Mouse (Mus musculus) heart, embryonic 14.5 days (tissue): ENCODE results near the gene Olfr221. TPM values are rescaled to one million over a fixed set of nuclear protein-coding genes. Genes with fewer than 3 reads are reported as not detected.

Experiments
- ATAC-seq: fragments of 200-750 bp; cut with Nextera tagmentation; 2 replicates; pipeline ENCODE4 v1.8.0; 2017; ENCODE audit warnings: low read depth, moderate TSS enrichment; ENCODE audit not compliant: insufficient number of reproducible peaks, insufficient read depth, low FRiP score
- H3K27ac ChIP-seq, 2 experiments: fragments of 200-500 bp in 1 of 2; fragments of 300-500 bp in 1 of 2; sonication (generic) in 1 of 2; replicated peaks in 1 of 2; 2 replicates each; pipeline ENCODE4 v1.5.1; 2012 to 2014; ENCODE audit warnings: low read depth in 2 of 2, low read length in 2 of 2, control low read depth in 1 of 2, mild to moderate bottlenecking in 1 of 2, mixed read lengths in 1 of 2; ENCODE audit not compliant: control insufficient read depth in 1 of 2, insufficient read depth in 1 of 2
- H3K27me3 ChIP-seq: fragments of 300-500 bp; sonication (generic); 2 replicates; pipeline ENCODE4 v1.6.1; 2014; ENCODE audit warnings: mild to moderate bottlenecking, low read length, control low read depth; ENCODE audit not compliant: control insufficient read depth, insufficient read depth
- H3K36me3 ChIP-seq: fragments of 300-500 bp; sonication (generic); 2 replicates; pipeline ENCODE4 v1.6.1; 2014; ENCODE audit warnings: mild to moderate bottlenecking, control low read depth, low read length, mixed read lengths; ENCODE audit not compliant: control insufficient read depth, insufficient read depth
- H3K4me1 ChIP-seq, 2 experiments: fragments of 200-500 bp in 1 of 2; fragments of 300-500 bp in 1 of 2; sonication (generic) in 1 of 2; 2 replicates each; pipeline ENCODE4 v1.6.1; 2012 to 2014; ENCODE audit warnings: low read length in 2 of 2, control low read depth in 1 of 2, mixed read lengths in 1 of 2; ENCODE audit not compliant: control insufficient read depth in 2 of 2, insufficient read depth in 2 of 2
- H3K4me2 ChIP-seq: fragments of 300-500 bp; sonication (generic); 2 replicates; pipeline ENCODE4 v1.6.1; 2014; ENCODE audit warnings: mild to moderate bottlenecking, low read length
- H3K4me3 ChIP-seq, 2 experiments: fragments of 200-500 bp in 1 of 2; fragments of 300-500 bp in 1 of 2; sonication (generic) in 1 of 2; 2 replicates each; pipeline ENCODE4 v1.5.1; 2012 to 2014; ENCODE audit warnings: low read length in 2 of 2, mild to moderate bottlenecking in 2 of 2, control low read depth in 1 of 2, low read depth in 1 of 2, moderate library complexity in 1 of 2; ENCODE audit not compliant: control insufficient read depth in 1 of 2, insufficient read depth in 1 of 2
- H3K9ac ChIP-seq: fragments of 300-500 bp; sonication (generic); 2 replicates; pipeline ENCODE4 v1.6.1; 2014; ENCODE audit warnings: mild to moderate bottlenecking, low read length
- H3K9me3 ChIP-seq: fragments of 300-500 bp; sonication (generic); 2 replicates; pipeline ENCODE4 v1.6.1; 2016; ENCODE audit warnings: low read length, control low read depth; ENCODE audit not compliant: control insufficient read depth
- WGBS: fragments of 180-500 bp; shearing (Covaris S2); extraction: QIAGEN DNeasy Blood & Tissue Kit; methylation state at CpG from one replicate; pipeline ENCODE4 v1.1.7; 2014; 5-methylcytosine and 5-hydroxymethylcytosine counted together
- polyA plus RNA-seq: library from polyadenylated mRNA; unstranded; fragments of >200 nt; fragmentation: Nextera tagmentation; extraction: Ambion mirVana; gene quantifications from 2 replicates; pipeline ENCODE4 v1.2.1, GENCODE M21; 2014

Olfr221 gene
- polyA plus RNA-seq, 1 experiment from 2014 or later, result not detected

- peaks cover 15 to 27% of the 10 kb centered on the region in 2 experiments for H3K4me1 ChIP-seq
- ATAC-seq, result peak; percentile 34
- peak overlapping the region; percentile 63 for H3K9ac ChIP-seq
- peak overlapping the region; percentile 85 to 93 for H3K27ac ChIP-seq
- 4% methylated on average over 23 of the region's 23 CpGs for WGBS
- H3K36me3 ChIP-seq, result no peaks in the 10 kb centered on the region
- peak overlapping the region; percentile 71 for H3K4me2 ChIP-seq
- no peaks in the 10 kb centered on the region for H3K9me3 ChIP-seq
- peak overlapping the region; percentile 25 to 33 for H3K4me3 ChIP-seq
- no peaks in the 10 kb centered on the region for H3K27me3 ChIP-seq
These were observed 19.4 kb downstream of the Olfr221 start for GRCm38 (mm10) chr14:52022709-52023459.

DNA sequence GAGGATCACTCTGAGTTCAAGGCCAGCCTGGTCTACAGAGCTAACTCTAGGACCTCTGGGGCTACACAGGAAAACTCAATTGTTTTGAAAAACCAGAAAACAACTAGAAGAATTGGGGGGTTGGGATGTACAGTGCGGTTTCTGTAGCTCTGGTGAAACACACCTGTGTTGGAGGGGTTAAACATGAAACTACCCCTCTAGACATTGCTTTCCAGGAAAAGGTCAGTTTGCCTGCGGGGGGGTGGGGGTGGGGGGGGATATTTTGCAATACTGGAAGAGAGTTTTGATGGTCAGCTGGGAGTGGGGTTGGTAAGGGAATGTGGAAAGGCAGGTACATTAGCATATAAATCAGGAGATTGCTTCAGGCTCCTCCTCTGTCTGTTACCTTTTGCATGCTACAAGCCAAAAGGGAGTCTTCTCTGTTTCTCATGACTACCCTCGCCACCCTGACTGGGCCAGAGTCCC, 20.0 kb downstream of the Olfr221 start:
- no peak for ATAC-seq
- peak overlapping the region in 1 of 2 experiments; percentile 33; a peak in 1 of 4 replicates for H3K4me3 ChIP-seq

GRCm38 (mm10) chr14:52021568-52022212, 20.6 kb downstream of the Olfr221 start:
- peaks cover 15 to 30% of the 10 kb centered on the region in 2 experiments for H3K4me1 ChIP-seq
- H3K4me2 ChIP-seq, result no peak overlapping the region; the same call in 1 of the 2 replicates
- 88% methylated on average over 8 of the region's 8 CpGs for WGBS
- peak overlapping the region in 1 of 2 experiments; percentile 100; a peak in 2 of 4 replicates for H3K27ac ChIP-seq
- no peaks in the 10 kb centered on the region for H3K36me3 ChIP-seq
- no peak overlapping the region for H3K9ac ChIP-seq
- no peak for ATAC-seq
- no peak overlapping the region for H3K4me3 ChIP-seq
- H3K27me3 ChIP-seq, result no peaks in the 10 kb centered on the region
- H3K9me3 ChIP-seq, result no peaks in the 10 kb centered on the region

More for the DNA sequence above, 20.0 kb downstream of the Olfr221 start:
- Histone ChIP-seq H3K4me1 (peaks cover 15 to 27% of the 10 kb centered on the region in 2 experiments), H3K9ac (peak overlapping the region; percentile 63), H3K9me3 (no peaks in the 10 kb centered on the region), H3K36me3 (no peaks in the 10 kb centered on the region), H3K27me3 (no peaks in the 10 kb centered on the region), H3K4me2 (peak overlapping the region; percentile 71), H3K27ac (peak overlapping the region; percentile 85 to 93)
- WGBS, result 62% methylated on average over 3 of the region's 3 CpGs

GRCm38 (mm10) chr14:52021138-52021529, 21.1 kb downstream of the Olfr221 start:
- Histone ChIP-seq H3K27ac (peak overlapping the region; percentile 100), H3K36me3 (no peaks in the 10 kb centered on the region), H3K27me3 (no peaks in the 10 kb centered on the region), H3K9me3 (no peaks in the 10 kb centered on the region), H3K4me3 (peak overlapping the region in 1 of 2 experiments; percentile 67; a peak in 1 of 4 replicates), H3K4me1 (peaks cover 15 to 36% of the 10 kb centered on the region in 2 experiments), H3K4me2 (peak overlapping the region; percentile 87), H3K9ac (peak overlapping the region; percentile 96)
- ATAC-seq, result no peak
- 85% methylated on average over 4 of the region's 4 CpGs for WGBS

- Histone ChIP-seq H3K4me1 (peaks cover 15 to 41% of the 10 kb centered on the region in 2 experiments), H3K4me3 (peak within 1 kb of the TSS; percentile 67 to 72), H3K4me2 (peak within 1 kb of the TSS; percentile 87), H3K36me3 (no peaks in the 10 kb centered on the region), H3K27me3 (no peaks in the 10 kb centered on the region), H3K9ac (peak within 1 kb of the TSS; percentile 96), H3K9me3 (no peaks in the 10 kb centered on the region), H3K27ac (peak within 1 kb of the TSS; percentile 100)
- WGBS, result 8% methylated on average over 15 of the region's 15 CpGs
- ATAC-seq, result peak; percentile 69
These were observed 21.6 kb downstream of the Olfr221 start, which contains the start of gene Zfp219 for GRCm38 (mm10) chr14:52020486-52021137. TSS of gene Zfp219 (minus strand) at chr14:52020733.

DNA sequence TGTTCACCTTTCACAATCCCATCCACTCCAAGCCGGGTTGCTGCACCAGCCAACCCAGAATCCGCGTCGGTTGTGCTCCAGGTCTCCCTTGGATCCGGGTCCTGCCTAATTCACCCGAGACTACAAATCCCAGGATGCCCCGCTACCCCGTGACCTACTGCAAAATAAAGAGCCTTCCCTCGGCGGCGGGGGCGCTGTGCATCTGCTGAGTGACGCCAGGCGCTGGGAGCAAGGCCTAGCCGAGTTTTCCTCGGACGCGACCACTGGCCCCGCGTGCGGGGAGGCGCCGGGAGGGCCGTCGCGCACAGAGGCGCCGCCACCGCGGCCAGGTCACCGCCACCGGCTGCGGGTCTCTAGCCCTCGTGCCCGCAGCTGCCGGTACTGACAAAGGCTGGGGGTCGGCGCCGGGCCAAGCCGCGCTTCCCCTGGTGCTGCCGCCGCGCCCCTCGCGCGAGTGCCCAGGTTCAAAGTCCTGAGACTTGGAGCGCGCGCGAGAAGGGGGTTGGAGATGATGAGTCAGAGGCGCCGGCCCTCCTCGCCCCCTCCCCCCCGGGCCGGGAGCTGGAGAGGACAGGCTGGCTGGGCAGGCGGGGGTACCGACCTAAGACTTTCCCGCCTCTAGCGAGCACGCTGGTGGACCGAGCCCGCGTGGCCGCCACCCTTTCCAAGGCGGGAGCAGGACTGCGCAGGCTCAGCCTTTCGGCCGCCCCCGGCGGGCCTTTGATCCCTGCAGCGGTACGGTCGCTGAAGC, 22.5 kb downstream of the Olfr221 start:
- Histone ChIP-seq H3K27me3 (no peaks in the 10 kb centered on the region), H3K9ac (peak overlapping the region; percentile 96), H3K36me3 (no peaks in the 10 kb centered on the region), H3K27ac (peak overlapping the region; percentile 100), H3K4me2 (peak overlapping the region; percentile 87), H3K9me3 (no peaks in the 10 kb centered on the region), H3K4me3 (peak overlapping the region; percentile 67 to 72), H3K4me1 (peaks cover 18 to 46% of the 10 kb centered on the region in 2 experiments)
- under 1% methylated on average over 74 of the region's 74 CpGs for WGBS
- ATAC-seq, result peak; percentile 88
